Mouse (Mus musculus): Measurements from ENCODE around the gene Slc26a10.

- TF ChIP-seq TAL1 (IDR thresholded peaks at IDR 0.05; ENCODE audit: low read length) (no peak), GATA1 (IDR thresholded peaks at IDR 0.05; ENCODE audit: low read length) (no peak)
Observed at GRCm38 (mm10) chr10:127138328-127139141, 41.9 kb downstream of the Slc26a10 start.

Measured in erythroblast, embryonic 14.5 days (primary cell).